Mouse (Mus musculus): ENCODE data around the gene Emsy.
A peak's percentile ranks its signal among the peaks of the same experiment; 100 is the strongest.

DNA sequence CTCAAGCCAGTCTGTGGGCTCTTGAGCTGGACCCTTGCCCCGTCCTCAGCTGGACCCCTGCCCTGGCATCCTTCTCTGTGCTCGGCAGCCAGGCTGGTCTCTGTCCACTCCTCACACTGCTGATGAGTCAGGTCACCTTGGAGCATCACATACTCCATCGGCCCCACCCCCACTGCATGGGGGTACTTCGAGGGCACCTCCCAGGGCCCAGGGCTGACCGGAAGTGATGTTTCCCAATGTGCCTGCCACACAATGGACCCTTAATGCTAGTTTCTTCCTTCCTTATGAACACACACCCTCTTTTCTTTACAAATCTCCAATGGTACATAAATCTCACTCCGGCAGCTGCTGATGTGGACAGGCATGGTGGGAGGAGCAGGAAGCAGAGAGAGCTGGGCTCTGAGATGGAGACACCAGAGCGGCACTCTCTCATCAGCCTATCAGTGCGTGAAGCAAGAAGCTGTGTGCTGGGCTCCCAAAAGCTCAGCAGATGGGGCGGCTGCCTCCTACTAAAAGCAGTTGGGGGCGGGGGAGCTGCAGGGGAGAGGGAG is 83.3 kb downstream of the Emsy start:
- no peak for TF ChIP-seq CTCF (IDR thresholded peaks at IDR 0.05; ENCODE audit: low read depth)
- TF ChIP-seq EP300 (IDR thresholded peaks at IDR 0.05; ENCODE audit: low read depth): 0 out of 2 replicates have a peak, but pooled peaks have one; percentile 30
